Mouse (Mus musculus): ENCODE measurements around the gene Prkcz. TPM values are rescaled to one million over a fixed set of nuclear protein-coding genes. Genes with fewer than 3 reads are reported as not detected.

Gene Prkcz
- total RNA-seq, 2 experiments from 2014 or later = 156 to 166 TPM

DNA sequence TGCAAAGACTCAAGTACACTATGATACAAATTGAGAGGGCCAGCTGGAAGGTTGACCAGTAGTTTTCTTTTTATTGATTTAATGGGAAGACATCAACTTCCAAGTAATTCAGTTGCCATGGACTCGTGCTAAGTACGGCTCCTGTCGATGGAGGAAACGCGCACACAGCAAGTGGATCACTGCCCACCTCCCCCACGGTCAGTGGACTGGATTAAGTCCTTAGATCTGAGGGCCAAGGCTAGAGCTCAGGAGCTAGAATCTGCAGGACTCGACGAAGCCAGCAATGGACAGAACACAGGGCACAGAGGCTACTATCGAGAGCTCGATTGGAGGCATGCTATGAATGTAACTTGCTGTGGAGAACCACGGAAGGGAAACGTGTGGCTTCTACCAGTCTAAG, 52.5 kb downstream of the Prkcz start:
- DNase-seq = no peak

DNA sequence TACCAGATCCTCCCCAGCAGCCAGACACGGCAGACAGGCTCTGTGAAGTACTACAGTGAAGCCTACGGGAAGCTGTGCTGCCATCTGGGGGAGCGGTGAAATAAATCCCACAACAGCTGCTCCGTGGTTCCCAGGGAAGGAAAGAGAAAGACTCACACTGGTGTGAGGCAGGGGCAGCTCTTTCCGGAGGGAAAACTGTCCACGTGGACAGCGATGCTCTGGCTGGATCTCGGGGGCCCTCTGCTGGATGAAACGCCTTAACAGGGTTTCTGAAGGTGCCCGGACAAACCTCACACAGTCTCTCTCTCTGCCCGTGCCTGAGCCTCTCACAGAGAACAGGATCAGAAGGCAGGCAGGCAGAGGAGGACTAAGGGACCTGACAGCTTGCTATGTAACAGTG, 53.1 kb downstream of the Prkcz start:
- DNase-seq = peak; percentile 81

DNA sequence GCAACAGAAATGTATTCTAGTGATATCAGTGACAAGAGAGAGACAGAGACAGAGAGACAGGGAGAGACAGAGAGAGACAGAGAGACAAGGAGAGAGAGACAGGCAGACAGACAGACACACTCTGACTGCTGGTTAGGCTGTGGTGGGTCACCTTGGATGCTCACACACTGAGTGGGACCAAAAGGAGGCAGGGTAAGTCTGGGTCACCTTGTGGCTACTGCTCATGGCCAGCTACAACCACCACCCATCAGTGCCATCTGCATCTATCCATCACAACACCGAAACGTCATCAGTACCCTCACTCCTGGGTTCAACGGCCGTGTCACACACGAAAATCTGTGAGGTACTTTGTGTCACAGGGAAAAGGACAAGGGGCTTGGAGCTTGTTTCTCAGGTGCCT, 53.6 kb downstream of the Prkcz start:
- DNase-seq = no peak

DNA sequence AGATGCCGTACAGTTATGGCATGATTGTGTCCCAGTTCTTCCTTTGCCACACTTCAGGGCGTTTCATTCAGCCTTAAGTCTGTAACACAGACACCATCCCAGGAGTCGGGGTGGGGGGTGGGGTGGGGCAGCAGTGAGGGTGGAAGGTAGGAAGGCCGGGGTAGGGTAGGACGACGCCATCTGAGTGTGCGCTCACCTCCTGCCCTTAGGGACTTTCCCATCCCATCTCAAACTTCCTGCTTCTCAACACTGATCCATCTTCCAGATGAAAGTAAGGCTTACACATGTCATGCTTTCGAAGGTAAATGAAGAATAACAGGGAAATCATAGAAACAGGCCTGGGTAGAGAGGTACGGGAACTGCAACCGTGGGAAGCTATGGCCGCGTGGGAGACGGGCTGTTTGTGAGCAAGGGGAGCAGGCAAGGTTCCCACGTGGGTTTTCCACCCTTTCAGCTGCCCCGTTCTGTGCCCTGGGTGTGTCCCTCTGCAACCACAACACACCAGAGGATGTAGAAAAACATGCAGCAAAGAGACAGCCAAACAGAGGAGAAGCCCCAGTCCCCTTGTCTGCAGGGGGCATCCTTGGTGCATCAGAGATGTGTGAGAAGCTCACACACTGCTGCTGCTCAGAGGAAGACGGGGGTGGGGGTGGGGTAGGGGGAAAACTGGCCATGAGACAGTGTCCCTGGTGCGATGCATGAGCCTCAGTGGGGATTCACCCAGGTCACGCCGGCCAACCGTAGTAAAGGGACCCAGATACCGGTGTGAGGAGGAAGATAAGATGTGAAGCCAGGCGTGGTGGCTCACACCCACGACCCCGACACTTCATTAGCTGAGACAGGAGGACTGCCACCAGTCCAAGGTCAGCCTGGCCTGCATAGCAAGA, 54.6 kb downstream of the Prkcz start:
- no peak for DNase-seq

DNA sequence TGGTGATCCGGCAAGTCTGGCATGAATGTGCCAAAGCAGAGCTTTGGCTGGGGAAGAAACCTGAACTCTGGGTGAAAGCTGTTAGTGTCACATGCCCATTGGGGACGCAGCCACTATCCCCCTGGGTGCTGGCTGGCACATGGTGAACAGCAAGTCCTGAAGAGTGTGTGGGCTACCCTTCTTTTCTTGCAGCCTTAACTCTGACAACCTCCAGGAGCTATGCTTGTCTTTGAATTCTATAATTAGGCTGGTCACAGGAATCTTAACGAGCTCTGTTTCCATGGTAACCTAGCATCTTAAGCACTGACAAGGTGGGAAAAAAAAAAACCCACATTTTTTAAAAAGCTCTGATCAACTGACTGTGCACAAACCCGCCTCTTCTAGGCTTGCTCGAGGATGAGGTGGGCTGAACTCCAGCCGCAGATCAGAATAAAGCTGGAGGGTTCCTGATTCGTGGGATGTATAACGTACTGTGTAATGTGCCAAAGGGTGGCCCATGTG, 55.6 kb downstream of the Prkcz start:
- DNase-seq = no peak

DNA sequence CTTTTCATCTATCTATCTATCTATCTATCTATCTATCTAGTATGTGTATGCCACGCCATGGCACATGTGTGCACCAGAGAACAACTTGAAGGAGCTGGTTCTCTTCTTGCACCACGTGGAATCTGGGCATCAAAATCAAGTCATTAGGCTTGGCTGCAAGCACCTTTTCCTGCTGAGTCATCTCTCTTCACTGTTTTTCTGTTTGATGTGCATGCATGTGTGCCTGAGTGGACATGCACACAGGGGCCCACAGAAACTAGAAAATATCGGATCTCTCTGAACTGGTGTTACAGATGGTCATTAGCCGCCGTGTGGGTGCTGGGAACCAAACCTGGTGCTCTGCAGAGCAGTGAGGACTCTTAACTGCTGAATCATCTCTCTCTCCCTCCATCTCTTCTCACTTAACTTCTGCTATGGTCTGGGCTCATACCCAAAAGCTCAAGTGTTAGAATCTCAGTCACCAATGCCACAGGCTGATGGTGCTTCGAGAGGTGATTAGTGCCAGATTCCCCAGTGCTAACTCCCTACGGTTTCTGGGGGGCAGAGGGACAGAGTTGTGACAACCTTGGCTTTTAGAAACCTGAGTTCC, 56.6 kb downstream of the Prkcz start:
- DNase-seq = no peak

DNA sequence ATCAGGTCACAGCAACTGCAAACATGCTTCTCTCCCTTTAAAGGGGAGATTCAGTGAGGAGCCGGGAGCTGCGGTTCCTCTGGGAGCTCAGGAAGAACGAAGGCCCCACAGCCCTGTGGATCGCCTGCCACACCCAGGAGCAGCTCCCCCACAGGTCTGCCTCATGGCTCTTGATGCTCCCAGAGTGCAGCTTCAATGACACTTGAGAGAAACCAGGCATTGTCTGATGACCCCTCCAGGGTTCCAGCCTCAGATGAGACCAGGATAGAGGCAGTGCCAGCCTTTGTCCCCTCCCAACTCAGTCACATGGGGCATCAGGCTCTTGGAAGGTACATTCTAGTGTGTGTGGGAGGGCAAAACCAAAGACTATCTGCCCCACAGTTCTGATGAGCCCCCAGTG, 59.2 kb downstream of the Prkcz start:
- DNase-seq = no peak

DNA sequence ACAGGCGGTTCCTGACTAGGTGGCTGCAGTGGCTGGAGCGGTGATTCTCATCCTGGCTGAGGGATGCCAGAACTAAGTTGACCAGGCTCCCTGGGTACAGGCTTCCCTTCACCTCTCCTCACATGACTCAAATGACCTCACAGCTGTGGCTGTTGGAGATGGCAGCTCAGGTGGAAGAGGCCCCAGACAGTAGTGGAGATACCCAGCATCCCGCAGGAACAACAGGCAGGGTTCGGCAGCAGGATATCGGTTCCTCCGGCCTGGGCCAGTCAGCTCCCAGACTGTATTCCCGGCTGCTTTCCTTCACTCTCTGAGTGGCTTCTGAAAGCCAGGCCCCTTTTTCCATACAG, 60.1 kb downstream of the Prkcz start:
- no peak for DNase-seq

DNA sequence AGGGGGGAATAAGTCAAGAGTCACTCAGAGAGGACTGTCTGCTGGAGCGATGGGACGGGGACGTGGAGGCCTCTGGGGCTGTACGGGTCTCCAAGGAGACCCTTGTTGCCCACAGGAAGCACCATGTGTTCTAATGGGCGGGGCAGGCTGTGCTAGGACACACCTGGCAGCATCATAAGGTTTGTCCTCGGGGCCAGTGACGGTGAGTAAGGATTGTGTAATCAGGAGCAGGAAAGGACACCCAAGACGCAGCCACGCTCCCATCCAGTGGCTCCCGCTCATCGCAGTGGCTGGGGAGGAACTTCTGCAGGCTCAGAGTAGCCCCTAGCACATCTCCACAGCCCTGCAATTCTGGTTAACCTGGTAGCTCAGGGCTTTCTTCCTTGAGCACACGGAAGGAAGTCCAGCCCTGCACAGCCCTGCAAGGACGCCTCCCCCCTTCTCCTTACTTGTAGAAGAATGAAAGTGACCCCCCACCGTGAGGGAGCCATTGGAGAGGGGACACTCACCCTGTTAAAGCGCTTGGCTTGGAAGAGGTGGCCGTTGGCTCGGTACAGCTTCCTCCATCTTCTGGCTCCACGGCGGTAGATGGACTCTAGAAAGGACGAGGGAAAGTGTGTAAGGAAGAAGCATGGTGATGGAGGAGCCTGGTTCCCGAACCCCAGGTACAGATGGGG, 60.6 kb downstream of the Prkcz start:
- DNase-seq = no peak

DNA sequence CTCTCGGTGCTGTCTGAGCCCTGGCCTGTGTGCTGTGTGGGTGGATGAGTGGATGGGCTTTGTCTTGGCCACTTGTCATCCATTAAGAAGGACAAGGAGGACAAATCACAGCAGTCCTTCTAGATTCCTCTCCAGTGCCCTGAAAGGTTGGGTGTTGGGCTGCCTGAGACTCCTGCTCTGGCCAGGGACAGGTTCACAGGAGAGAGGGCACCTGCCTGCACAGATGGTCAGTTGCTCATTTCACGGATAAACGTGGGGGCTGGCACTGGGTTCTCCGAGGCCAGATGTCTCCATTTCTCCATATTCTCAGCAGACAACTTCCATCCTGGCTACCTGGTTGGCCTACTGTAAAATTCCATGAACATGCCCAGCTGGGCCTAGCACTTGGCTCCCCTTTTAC, 62.3 kb downstream of the Prkcz start:
- DNase-seq = no peak

DNA sequence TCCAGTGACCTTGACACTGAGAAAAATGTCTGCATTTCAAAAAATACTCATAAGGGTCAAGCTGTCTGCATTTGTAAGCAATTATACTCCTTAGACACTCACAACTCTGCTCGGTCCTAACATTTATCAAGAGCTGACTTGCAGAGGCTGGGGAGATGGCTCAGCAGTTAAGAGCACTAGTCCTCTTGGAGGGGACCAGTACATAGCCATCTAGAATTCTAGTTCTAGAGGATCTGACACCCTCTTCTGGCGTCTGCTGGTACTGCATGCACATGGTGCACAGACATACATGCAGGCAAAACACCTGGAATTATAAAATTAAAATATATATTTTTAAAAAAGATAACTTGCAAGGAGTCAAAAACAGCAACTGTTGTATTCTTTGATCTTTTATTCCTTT, 64.1 kb downstream of the Prkcz start:
- no peak for DNase-seq

DNA sequence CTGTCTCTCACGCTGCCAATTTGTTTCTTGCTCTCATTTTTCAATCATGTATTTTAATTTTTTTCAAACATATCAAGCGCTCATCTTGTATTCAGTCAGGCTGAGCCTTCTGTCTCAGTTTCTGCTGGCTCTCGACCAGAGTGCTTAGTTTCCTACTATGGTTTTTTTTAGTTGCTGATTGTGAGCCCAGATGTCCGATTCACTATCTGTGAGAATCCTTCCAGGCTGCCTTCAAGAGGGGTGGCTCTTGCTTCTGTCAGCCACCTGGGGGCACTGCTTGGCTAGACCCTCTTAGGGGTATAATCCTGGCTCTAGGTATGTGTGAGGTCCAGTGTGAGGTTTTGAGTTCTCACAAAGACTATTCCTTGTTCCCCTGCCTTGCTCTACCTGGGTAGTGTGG, 65.2 kb downstream of the Prkcz start:
- DNase-seq = peak; percentile 60 to 61

DNA sequence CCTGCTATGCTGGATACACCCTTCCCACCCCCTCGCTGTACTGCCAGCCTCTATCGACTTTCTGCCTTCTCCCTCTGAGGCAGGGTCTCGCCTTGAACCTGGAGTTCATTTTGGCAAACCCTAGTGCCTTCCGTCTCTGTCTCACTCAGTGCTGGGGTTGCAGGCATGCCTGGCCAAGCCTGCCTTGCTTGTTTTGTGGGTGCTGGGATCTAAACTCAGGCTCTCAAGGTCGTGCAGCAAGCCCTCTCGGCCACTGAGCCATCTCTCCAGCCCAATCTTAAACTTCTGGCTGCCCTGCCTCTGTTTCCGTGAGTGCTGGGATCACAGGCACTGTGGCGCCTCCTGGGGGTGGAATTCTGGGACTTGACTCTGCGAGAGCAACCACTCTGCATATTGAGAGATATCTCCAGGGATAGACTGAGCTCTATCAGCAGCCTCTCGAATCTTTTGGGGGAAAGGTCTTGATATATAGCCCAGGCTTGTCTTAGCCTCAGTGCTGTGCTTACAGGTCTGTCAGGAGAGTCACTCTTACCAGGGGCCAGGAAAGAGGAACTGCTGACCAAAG, 66.1 kb downstream of the Prkcz start:
- DNase-seq = no peak

DNA sequence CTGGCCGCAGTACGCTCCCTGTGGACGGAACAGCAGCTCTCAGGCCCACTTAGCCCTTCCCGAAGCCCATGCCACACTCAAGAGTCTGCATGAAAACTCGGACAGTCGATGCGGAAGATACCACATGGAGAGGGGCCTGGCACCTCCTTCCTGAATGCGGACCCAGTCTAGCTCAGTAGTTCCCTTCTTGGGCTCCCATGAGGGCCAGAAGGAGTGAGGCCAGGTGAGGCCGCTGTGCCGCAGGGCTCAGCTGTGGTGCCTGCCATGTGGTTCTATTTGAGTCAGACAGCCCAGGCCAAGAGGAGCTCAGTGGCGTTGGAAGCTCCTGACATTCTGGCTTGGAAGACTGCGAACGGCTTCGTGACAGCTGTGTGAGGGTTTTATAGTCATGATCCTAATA, 66.8 kb downstream of the Prkcz start:
- DNase-seq = no peak

DNA sequence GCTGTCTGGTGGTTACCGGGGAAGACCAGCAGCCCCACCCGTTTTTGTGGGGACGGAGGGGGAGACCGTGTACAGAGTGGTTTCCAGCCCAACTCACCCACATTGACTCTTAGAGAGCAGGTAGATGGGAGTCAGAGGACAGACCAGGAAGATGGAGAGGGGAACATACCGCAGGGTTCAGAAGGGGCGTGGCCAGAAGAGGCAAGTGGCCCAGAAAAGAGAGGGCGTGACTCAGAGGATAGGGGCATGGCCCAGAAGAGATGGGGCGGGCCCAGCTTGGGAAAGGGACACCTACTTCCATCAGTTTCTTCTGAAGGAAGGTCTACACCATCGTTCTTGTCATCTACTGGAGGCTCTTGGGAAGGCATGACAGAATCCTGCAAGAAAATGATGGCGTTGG, 68.3 kb downstream of the Prkcz start:
- DNase-seq = no peak

DNA sequence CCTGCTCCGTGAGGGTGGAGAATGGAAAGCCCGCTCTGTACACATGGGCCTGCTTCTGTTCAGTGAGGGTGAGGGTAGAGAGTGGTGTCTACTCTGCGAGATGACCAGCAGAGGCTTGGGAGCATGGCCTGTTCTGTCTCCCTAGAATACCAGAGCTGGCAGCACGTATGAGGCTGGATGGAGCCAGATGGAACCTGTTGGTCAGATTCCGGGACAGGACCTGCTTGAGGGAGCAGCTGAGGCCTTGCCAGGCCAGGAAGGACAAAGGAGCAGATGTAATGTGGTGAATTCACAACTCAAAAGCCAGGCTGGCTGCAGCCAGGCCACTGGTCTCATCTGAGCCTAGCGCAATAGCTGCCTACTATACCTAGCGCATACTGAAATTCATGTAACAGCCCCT, 71.1 kb downstream of the Prkcz start:
- DNase-seq = no peak

DNA sequence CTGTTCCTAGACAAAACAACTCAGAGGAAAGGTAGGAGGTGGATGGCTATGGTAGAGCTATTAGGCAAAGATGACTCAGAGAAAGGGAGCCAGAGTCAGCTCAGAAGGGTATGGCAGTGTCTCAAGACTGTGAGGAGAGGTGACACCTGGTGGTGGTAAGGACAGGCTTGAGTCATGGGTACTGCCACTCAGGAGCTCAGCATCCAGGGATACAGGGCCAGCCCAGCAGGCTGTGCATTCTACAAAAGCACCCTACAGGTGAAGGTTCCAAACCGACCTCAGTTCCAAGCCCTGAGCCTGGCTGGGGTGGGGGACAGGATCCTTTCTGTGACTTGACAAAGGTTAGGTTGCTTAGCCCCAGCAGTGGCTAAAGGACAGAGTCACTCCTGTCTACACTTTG, 72.6 kb downstream of the Prkcz start:
- no peak for DNase-seq

DNA sequence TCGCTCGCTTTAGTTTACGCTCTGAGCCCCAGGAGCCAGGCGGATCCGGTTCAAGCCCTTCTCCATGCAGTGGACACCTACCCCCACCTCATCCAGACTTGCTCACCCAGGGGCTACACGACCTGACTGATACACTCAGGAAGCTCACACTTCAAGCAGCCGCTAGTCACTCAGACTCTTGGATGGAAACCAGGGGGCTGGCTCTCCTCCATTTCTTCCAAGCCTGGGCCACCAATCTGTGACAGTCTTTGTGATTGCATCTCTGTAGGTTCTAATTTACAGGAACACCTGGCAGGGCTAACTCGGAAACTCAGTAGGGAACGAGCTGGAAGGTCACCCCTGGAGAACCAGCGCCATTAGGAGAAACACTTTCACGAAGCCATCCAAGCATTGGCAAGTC, 73.4 kb downstream of the Prkcz start:
- no peak for DNase-seq

DNA sequence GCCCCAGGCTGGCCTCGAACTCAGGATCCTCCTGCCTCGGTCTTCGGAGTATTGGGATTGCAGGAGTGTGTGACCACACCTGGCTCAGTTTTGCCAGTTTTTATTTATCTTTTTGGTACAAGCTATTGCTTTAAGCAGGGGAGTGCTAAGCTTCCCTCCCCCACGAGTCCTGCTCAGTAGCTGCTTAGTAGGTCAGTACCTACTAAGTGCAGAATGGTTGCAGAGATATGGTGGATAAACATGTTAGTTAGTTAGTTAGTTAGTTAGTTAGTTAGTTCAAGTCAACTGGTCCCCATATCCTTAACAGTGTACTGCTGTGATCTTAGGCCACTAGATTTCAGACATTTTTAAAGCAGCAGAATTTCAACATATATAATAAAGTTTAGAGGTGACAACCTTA, 75.1 kb downstream of the Prkcz start:
- DNase-seq = no peak

DNA sequence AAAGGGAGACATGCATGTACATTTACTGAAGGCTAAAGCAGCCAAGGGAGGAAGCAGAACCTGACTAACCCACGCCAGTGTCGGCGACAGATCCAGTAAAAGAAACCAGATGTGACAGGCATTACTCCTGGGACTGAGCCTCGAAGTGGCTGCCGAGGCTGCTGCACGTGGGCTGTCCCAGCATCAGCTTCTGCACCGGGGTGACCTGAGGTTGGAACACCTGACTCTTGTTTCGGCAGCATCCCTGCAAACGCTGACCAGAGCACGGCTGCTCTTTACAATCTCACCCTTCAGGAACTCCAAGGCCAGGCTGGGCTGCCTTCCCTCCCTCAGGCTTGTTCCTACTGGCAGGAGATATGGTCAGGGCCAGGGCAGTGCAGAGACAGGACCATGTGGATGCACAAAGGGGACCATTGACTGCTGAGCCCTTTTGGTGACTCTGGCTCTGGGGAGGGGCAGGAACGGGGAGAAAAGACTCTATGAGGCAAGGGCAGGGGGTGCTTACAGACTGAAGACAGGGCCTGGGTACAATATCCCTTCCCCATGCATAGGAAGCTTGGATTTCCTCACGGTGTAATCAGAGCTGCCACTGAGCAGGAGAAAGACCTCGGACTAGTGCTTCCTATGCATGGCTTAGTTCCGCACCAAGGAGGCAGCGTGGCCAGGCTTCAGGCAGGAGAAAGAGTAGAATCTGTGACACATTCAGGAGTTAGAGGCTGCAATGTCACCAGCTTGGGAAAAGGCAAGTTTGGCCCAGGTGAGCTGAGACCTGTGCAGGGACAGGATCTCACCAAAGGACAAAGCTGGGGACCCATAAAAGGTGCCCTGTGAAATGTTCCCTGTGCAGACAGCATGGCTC, 76.4 kb downstream of the Prkcz start:
- DNase-seq = no peak

DNA sequence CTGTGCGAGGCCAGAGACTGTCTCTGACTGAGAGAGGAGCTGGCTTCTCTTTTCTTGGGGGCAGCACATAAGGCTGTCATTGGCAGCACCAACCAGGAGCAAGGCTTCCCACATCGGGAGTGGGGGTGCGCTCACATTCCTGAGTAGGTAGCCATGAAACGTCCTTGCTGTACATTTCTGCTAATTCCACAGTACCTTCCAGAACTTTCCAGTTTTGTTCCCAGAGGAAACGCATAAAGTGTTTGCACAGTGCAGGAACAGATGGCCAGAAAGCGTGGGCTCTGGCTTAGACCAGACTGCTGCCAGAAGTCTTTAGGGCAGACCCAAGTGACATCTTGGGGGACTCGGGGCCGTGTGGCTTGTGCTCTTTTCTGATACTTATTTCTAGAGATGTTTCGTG, 77.6 kb downstream of the Prkcz start:
- no peak for DNase-seq

DNA sequence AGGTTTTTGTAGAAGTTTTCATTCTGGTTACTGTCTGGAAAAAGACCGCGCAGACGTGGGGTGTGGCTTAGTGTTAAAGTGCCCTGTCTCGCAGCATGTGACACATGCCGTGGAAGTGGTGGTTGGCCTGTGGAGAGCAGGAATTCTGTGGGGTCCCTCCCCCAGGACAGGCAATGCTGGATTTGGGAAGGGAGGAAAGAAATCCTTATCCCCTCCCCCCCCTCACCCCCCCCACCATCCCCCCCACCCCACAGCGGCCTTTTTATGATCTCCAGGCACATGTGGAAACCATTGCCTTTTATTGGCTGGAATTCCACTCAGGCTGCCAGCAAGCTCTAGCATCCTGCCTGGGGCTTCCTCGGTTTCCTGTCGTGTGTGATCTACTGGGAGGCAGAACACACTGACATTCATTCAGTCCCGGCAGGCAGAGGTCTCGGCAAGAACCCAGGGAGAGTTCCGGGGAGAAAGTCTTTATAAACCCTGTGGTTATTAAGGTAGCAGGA, 78.1 kb downstream of the Prkcz start:
- no peak for DNase-seq

All from layer of hippocampus, postnatal 36 days (tissue).